Comparison of ENCODE assay signal across 18 mouse cellular contexts in genomic region chr5:132486831-132487230, GRCm38 (mm10). TPM values are rescaled to one million over a fixed set of nuclear protein-coding genes. Genes with fewer than 3 reads are reported as not detected.
DNase-seq lines count a peak whose midpoint lies in the region; ATAC-seq lines count a peak whose summit lies in the region.
"Had no signal": no experiment of that assay in that cellular context is flagged by ENCODE, and none has a peak within 500 bp of the region (broad histone marks: within the 10 kb centered on the region; RNA-seq: fewer than 3 reads in every experiment).

No protein-coding gene starts in this region.

- DNase-seq in heart, adult 9 months (ENCODE audit: low spot score in 2 of 2): peak; percentile 38 to 47
- peak; percentile 9 to 11 for DNase-seq in kidney, postnatal 36 days
- no peak for DNase-seq in kidney, postnatal 4 days
- DNase-seq in lung, postnatal 10 days: peak; percentile 16
- DNase-seq in frontal cortex, postnatal 36 days (ENCODE audit: low spot score in 2 of 2): no peak
- DNase-seq in cerebellum, adult 18-20 months: no peak
- DNase-seq: adrenal gland, adult 8-10 months; cerebellum, adult 11-12 months; cerebellum, postnatal 36 days; forebrain, postnatal 0 days; kidney, adult 18-20 months; right cerebral cortex, adult 18-20 months had no signal

- 46% methylated on average over 7 of the region's 7 CpGs for WGBS in heart, embryonic 11.5 days (ENCODE audit: insufficient replicate concordance)

- H3K4me2 ChIP-seq in heart, embryonic 11.5 days: no peak overlapping the region
- H3K4me2 ChIP-seq: embryonic facial prominence, embryonic 15.5 days; heart, embryonic 13.5 days; hindbrain, embryonic 12.5 days had no signal

- H3K9me3 ChIP-seq in heart, embryonic 11.5 days (replicated peaks; ENCODE audit: control insufficient read depth, low read length): no peaks in the 10 kb centered on the region
- H3K9me3 ChIP-seq: embryonic facial prominence, embryonic 15.5 days; heart, embryonic 13.5 days; hindbrain, embryonic 12.5 days had no signal

- no peaks in the 10 kb centered on the region for H3K27me3 ChIP-seq in heart, embryonic 11.5 days (ENCODE audit: control insufficient read depth, insufficient read depth, low read length)
- H3K27me3 ChIP-seq: embryonic facial prominence, embryonic 15.5 days; heart, embryonic 13.5 days; hindbrain, embryonic 12.5 days had no signal

- H3K27ac ChIP-seq in heart, embryonic 11.5 days (ENCODE audit: low read depth, low read length): no peak overlapping the region
- H3K27ac ChIP-seq: embryonic facial prominence, embryonic 15.5 days; heart, embryonic 13.5 days; hindbrain, embryonic 12.5 days; liver, embryonic 14.5 days; stomach, postnatal 0 days had no signal

- no peak overlapping the region for H3K9ac ChIP-seq in heart, embryonic 11.5 days (ENCODE audit: low read depth, low read length)
- H3K9ac ChIP-seq: embryonic facial prominence, embryonic 15.5 days; forebrain, postnatal 0 days; heart, embryonic 13.5 days; hindbrain, embryonic 12.5 days; liver, embryonic 14.5 days had no signal

- ATAC-seq in heart, embryonic 11.5 days (replicated peaks; ENCODE audit: insufficient number of reproducible peaks, low FRiP score, low TSS enrichment): no peak
- ATAC-seq: forebrain, postnatal 0 days had no signal

- H3K36me3 ChIP-seq in heart, embryonic 11.5 days (ENCODE audit: control insufficient read depth, insufficient read depth, low read length): no peaks in the 10 kb centered on the region
- H3K36me3 ChIP-seq: embryonic facial prominence, embryonic 15.5 days; heart, embryonic 13.5 days; hindbrain, embryonic 12.5 days had no signal

- no peak overlapping the region for H3K4me3 ChIP-seq in heart, embryonic 11.5 days (ENCODE audit: low read depth, low read length)
- H3K4me3 ChIP-seq: embryonic facial prominence, embryonic 15.5 days; heart, embryonic 13.5 days; hindbrain, embryonic 12.5 days had no signal

- peaks cover 12% of the 10 kb centered on the region for H3K4me1 ChIP-seq in heart, embryonic 11.5 days (ENCODE audit: control insufficient read depth, insufficient read depth, low read length)

RNA-seq across cellular contexts. Expression of gene Auts2, which starts 56.3 kb away (rescaled TPM):
- polyA plus RNA-seq in heart, embryonic 11.5 days (2014; fragmentation: Nextera tagmentation; extraction: Ambion mirVana): 17.7 and 19.8 TPM in 2 replicates

Comparison
In these comparisons a context has a peak if more than half of its experiments do, and no peak if none do; other contexts are left out.
1. DNase-seq: peak in heart, adult 9 months (2 of 2), kidney, postnatal 36 days (2 of 2) and lung, postnatal 10 days (single experiment); none in kidney, postnatal 4 days (0 of 2), frontal cortex, postnatal 36 days (0 of 2) and cerebellum, adult 18-20 months (0 of 2).